Mouse (Mus musculus) liver, postnatal 0 days (tissue): ENCODE data around the gene Nexn. TPM values are rescaled to one million over a fixed set of nuclear protein-coding genes. Genes with fewer than 3 reads are reported as not detected.

ENCODE experiments used
- ATAC-seq: fragments of 200-750 bp; cut with Nextera tagmentation; 2 replicates; pipeline ENCODE4 v1.8.0; 2017; ENCODE audit warnings: mild to moderate bottlenecking, moderate library complexity
- DNase-seq: peaks from one replicate; pipeline ENCODE4 v3.0.0-alpha.2; 2016
- H3K27ac ChIP-seq: fragments of 300-500 bp; sonication (generic); 2 replicates; pipeline ENCODE4 v1.5.1; 2014; ENCODE audit warnings: antibody characterized with exemption, moderate library complexity, mild to moderate bottlenecking, low read depth
- H3K27me3 ChIP-seq: fragments of 300-500 bp; sonication (generic); 2 replicates; pipeline ENCODE4 v1.6.1; 2014; ENCODE audit warnings: low read length, control low read depth, mixed read lengths; ENCODE audit not compliant: insufficient read depth
- H3K36me3 ChIP-seq: fragments of 300-500 bp; sonication (generic); replicated peaks from 2 replicates; pipeline ENCODE4 v1.6.1; 2014; ENCODE audit warnings: mild to moderate bottlenecking, control low read depth, low read length, moderate library complexity, mixed read lengths; ENCODE audit not compliant: insufficient read depth
- H3K4me1 ChIP-seq: fragments of 300-500 bp; sonication (generic); 2 replicates; pipeline ENCODE4 v1.6.1; 2014; ENCODE audit warnings: antibody characterized with exemption, mild to moderate bottlenecking, control low read depth; ENCODE audit not compliant: insufficient read depth
- H3K4me2 ChIP-seq: fragments of 300-500 bp; sonication (generic); 2 replicates; pipeline ENCODE4 v1.6.1; 2014; ENCODE audit warnings: low read depth, mild to moderate bottlenecking, low read length, moderate library complexity, mixed read lengths
- H3K4me3 ChIP-seq: fragments of 300-500 bp; sonication (generic); 2 replicates; pipeline ENCODE4 v1.5.1; 2014; ENCODE audit warnings: low read depth, low read length
- H3K9ac ChIP-seq: fragments of 300-500 bp; sonication (generic); replicated peaks from 2 replicates; pipeline ENCODE4 v1.6.1; 2014; ENCODE audit warnings: mild to moderate bottlenecking, moderate library complexity
- H3K9me3 ChIP-seq: fragments of 300-500 bp; sonication (generic); 2 replicates; pipeline ENCODE4 v1.6.1; 2016; ENCODE audit warnings: mild to moderate bottlenecking, control low read depth, low read length, mixed read lengths
- CTCF ChIP-seq: sonication (generic); IDR thresholded peaks from 2 replicates; pipeline ENCODE4 v1.5.1; 2016; ENCODE audit warnings: antibody characterized with exemption, low read depth
- EP300 ChIP-seq: IDR thresholded peaks from 2 replicates; pipeline ENCODE4 v1.6.1; 2016; ENCODE audit warnings: antibody characterized with exemption, low read depth, mild to moderate bottlenecking
- WGBS: fragments of 180-500 bp; shearing (Covaris S2); extraction: QIAGEN DNeasy Blood & Tissue Kit; methylation state at CpG from one replicate; pipeline ENCODE4 v1.1.7; 2014; ENCODE audit not compliant: insufficient replicate concordance; 5-methylcytosine and 5-hydroxymethylcytosine counted together
- polyA plus RNA-seq: library from polyadenylated mRNA; unstranded; fragments of >200 nt; fragmentation: Nextera tagmentation; extraction: Ambion mirVana; gene quantifications from 2 replicates; pipeline ENCODE4 v1.2.1, GENCODE M21; 2015

The Nexn gene
- polyA plus RNA-seq, 1 experiment from 2014 or later: 1.1 TPM

GRCm38 (mm10) chr3:152305080-152305479, 38.9 kb upstream of the Nexn start:
- H3K27ac ChIP-seq: no peak overlapping the region
- ATAC-seq (no peak), DNase-seq (no peak)
- no peaks in the 10 kb centered on the region for H3K9me3 ChIP-seq
- H3K27me3 ChIP-seq: no peaks in the 10 kb centered on the region
- WGBS: 80% methylated on average over 8 of the region's 8 CpGs
- H3K36me3 ChIP-seq: peaks cover 4% of the 10 kb centered on the region
- H3K4me2 ChIP-seq: no peak overlapping the region
- peaks cover 6% of the 10 kb centered on the region for H3K4me1 ChIP-seq
- no peak for TF ChIP-seq EP300
- no peak for TF ChIP-seq CTCF
- H3K9ac ChIP-seq: no peak overlapping the region
- H3K4me3 ChIP-seq: no peak overlapping the region

- Histone ChIP-seq H3K4me2 (no peak overlapping the region), H3K27me3 (no peaks in the 10 kb centered on the region), H3K4me1 (peaks cover 5% of the 10 kb centered on the region), H3K9me3 (no peaks in the 10 kb centered on the region), H3K27ac (no peak overlapping the region), H3K36me3 (peaks cover 4% of the 10 kb centered on the region), H3K4me3 (no peak overlapping the region), H3K9ac (no peak overlapping the region)
- ATAC-seq (no peak), DNase-seq (no peak)
- TF ChIP-seq CTCF: no peak
- no peak for TF ChIP-seq EP300
- WGBS: 70% methylated on average over 6 of the region's 6 CpGs
Observed at GRCm38 (mm10) chr3:152304093-152304815, 38.1 kb upstream of the Nexn start.

- 79% methylated on average over 9 of the region's 9 CpGs for WGBS
- Histone ChIP-seq H3K27me3 (no peaks in the 10 kb centered on the region), H3K9me3 (no peaks in the 10 kb centered on the region), H3K9ac (no peak overlapping the region), H3K4me2 (no peak overlapping the region), H3K27ac (no peak overlapping the region), H3K36me3 (peaks cover 4% of the 10 kb centered on the region), H3K4me3 (no peak overlapping the region), H3K4me1 (no peaks in the 10 kb centered on the region)
- no peak for ATAC-seq
- no peak for DNase-seq
- no peak for TF ChIP-seq CTCF
- no peak for TF ChIP-seq EP300
Observed at GRCm38 (mm10) chr3:152302991-152303390, 36.8 kb upstream of the Nexn start.

GRCm38 (mm10) chr3:152300376-152301337, 34.5 kb upstream of the Nexn start:
- Histone ChIP-seq H3K4me3 (no peak overlapping the region), H3K4me1 (no peaks in the 10 kb centered on the region), H3K4me2 (no peak overlapping the region), H3K27me3 (no peaks in the 10 kb centered on the region), H3K36me3 (peaks cover 4% of the 10 kb centered on the region), H3K27ac (no peak overlapping the region), H3K9ac (no peak overlapping the region), H3K9me3 (no peaks in the 10 kb centered on the region)
- no peak for ATAC-seq
- 89% methylated on average over 14 of the region's 14 CpGs for WGBS
- no peak for DNase-seq
- no peak for TF ChIP-seq EP300
- peak; percentile 33 for TF ChIP-seq CTCF

- no peak for ATAC-seq
- H3K9me3 ChIP-seq: no peaks in the 10 kb centered on the region
- WGBS: 89% methylated on average over 5 of the region's 5 CpGs
Observed at GRCm38 (mm10) chr3:152295896-152296295, 29.7 kb upstream of the Nexn start.

GRCm38 (mm10) chr3:152294400-152294799, 28.2 kb upstream of the Nexn start:
- WGBS: 64% methylated on average over 3 of the region's 3 CpGs
- H3K4me2 ChIP-seq: no peak overlapping the region
- ATAC-seq (no peak), DNase-seq (no peak)
- H3K27ac ChIP-seq: no peak overlapping the region
- no peaks in the 10 kb centered on the region for H3K27me3 ChIP-seq
- no peaks in the 10 kb centered on the region for H3K9me3 ChIP-seq
- H3K36me3 ChIP-seq: peaks cover 6% of the 10 kb centered on the region
- no peak overlapping the region for H3K4me3 ChIP-seq
- no peak overlapping the region for H3K9ac ChIP-seq
- no peaks in the 10 kb centered on the region for H3K4me1 ChIP-seq
- no peak for TF ChIP-seq CTCF
- TF ChIP-seq EP300: no peak

More at GRCm38 (mm10) chr3:152295896-152296295, 29.7 kb upstream of the Nexn start:
- DNase-seq: no peak
- H3K4me2 ChIP-seq: no peak overlapping the region
- no peaks in the 10 kb centered on the region for H3K27me3 ChIP-seq
- no peaks in the 10 kb centered on the region for H3K4me1 ChIP-seq
- H3K27ac ChIP-seq: no peak overlapping the region
- H3K4me3 ChIP-seq: no peak overlapping the region
- TF ChIP-seq EP300: no peak
- TF ChIP-seq CTCF: no peak
- H3K36me3 ChIP-seq: peaks cover 2% of the 10 kb centered on the region; the same call in 1 of the 2 replicates
- H3K9ac ChIP-seq: no peak overlapping the region
